Mouse (Mus musculus): ENCODE measurements around the gene Il20ra. TPM values are rescaled to one million over a fixed set of nuclear protein-coding genes. Genes with fewer than 3 reads are reported as not detected.
A peak's percentile ranks its signal among the peaks of the same experiment; 100 is the strongest.

Il20ra gene
- polyA plus RNA-seq, 1 experiment, result not detected

- H3K36me3 ChIP-seq (ENCODE audit: control insufficient read depth, insufficient read depth), result no peaks in the 10 kb centered on the region
- no peak overlapping the region for H3ac ChIP-seq (ENCODE audit: control insufficient read depth, insufficient read length, low read depth)
- no peaks in the 10 kb centered on the region for H3K79me2 ChIP-seq (ENCODE audit: control insufficient read depth, insufficient read depth)
- no peak for TF ChIP-seq MYOD1 (IDR thresholded peaks at IDR 0.05; ENCODE audit: control insufficient read depth, insufficient read length, low read depth)
- TF ChIP-seq CTCF (IDR thresholded peaks at IDR 0.05; ENCODE audit: control insufficient read depth, insufficient read depth, insufficient read length), result no peak
- peaks cover 11% of the 10 kb centered on the region for H3K27me3 ChIP-seq (ENCODE audit: control insufficient read depth, insufficient read depth, insufficient read length)
- H3K79me3 ChIP-seq (ENCODE audit: low read depth), result no peaks in the 10 kb centered on the region
- H3K4me3 ChIP-seq (ENCODE audit: insufficient read depth, poor library complexity, severe bottlenecking), result no peak overlapping the region
Observed at GRCm38 (mm10) chr10:19691771-19692170, 20.6 kb upstream of the Il20ra start.

GRCm38 (mm10) chr10:19692332-19692731 lies 20.0 kb upstream of the Il20ra start:
- Histone ChIP-seq H3K4me3 (ENCODE audit: insufficient read depth, poor library complexity, severe bottlenecking) (no peak overlapping the region), H3K79me2 (ENCODE audit: control insufficient read depth, insufficient read depth) (no peaks in the 10 kb centered on the region), H3ac (ENCODE audit: control insufficient read depth, insufficient read length, low read depth) (no peak overlapping the region), H3K27me3 (ENCODE audit: control insufficient read depth, insufficient read depth, insufficient read length) (peaks cover 11% of the 10 kb centered on the region), H3K79me3 (ENCODE audit: low read depth) (no peaks in the 10 kb centered on the region), H3K36me3 (ENCODE audit: control insufficient read depth, insufficient read depth) (no peaks in the 10 kb centered on the region)
- TF ChIP-seq FOSL1 (IDR thresholded peaks at IDR 0.05; ENCODE audit: insufficient read depth, low read length, poor library complexity, severe bottlenecking) (no peak), MYOD1 (IDR thresholded peaks at IDR 0.05; ENCODE audit: control insufficient read depth, insufficient read length, low read depth) (no peak), MAX (IDR thresholded peaks at IDR 0.05) (no peak), USF1 (IDR thresholded peaks at IDR 0.05; ENCODE audit: low read depth) (no peak), CEBPB (IDR thresholded peaks at IDR 0.05; ENCODE audit: low read depth) (no peak), MYOG (IDR thresholded peaks at IDR 0.05; ENCODE audit: control insufficient read depth, extremely low read depth, insufficient read length) (no peak), CTCF (IDR thresholded peaks at IDR 0.05; ENCODE audit: control insufficient read depth, insufficient read depth, insufficient read length) (no peak)

- H3K4me3 ChIP-seq (ENCODE audit: insufficient read depth, poor library complexity, severe bottlenecking), result no peak overlapping the region
- no peaks in the 10 kb centered on the region for H3K79me3 ChIP-seq (ENCODE audit: low read depth)
- H3K36me3 ChIP-seq (ENCODE audit: control insufficient read depth, insufficient read depth), result no peaks in the 10 kb centered on the region
- H3ac ChIP-seq (ENCODE audit: control insufficient read depth, insufficient read length, low read depth), result no peak overlapping the region
- no peaks in the 10 kb centered on the region for H3K79me2 ChIP-seq (ENCODE audit: control insufficient read depth, insufficient read depth)
- H3K27me3 ChIP-seq (ENCODE audit: control insufficient read depth, insufficient read depth, insufficient read length), result peaks cover 11% of the 10 kb centered on the region
- TF ChIP-seq CTCF (IDR thresholded peaks at IDR 0.05; ENCODE audit: control insufficient read depth, insufficient read depth, insufficient read length) (peak; percentile 20), CEBPB (IDR thresholded peaks at IDR 0.05; ENCODE audit: low read depth) (no peak), MYOG (IDR thresholded peaks at IDR 0.05; ENCODE audit: control insufficient read depth, extremely low read depth, insufficient read length) (no peak)
Observed at GRCm38 (mm10) chr10:19692988-19693387, 19.4 kb upstream of the Il20ra start.

GRCm38 (mm10) chr10:19693629-19694028 lies 18.7 kb upstream of the Il20ra start:
- no peaks in the 10 kb centered on the region for H3K79me2 ChIP-seq (ENCODE audit: control insufficient read depth, insufficient read depth)
- no peak overlapping the region for H3ac ChIP-seq (ENCODE audit: control insufficient read depth, insufficient read length, low read depth)
- H3K36me3 ChIP-seq (ENCODE audit: control insufficient read depth, insufficient read depth), result no peaks in the 10 kb centered on the region
- no peak overlapping the region for H3K4me3 ChIP-seq (ENCODE audit: insufficient read depth, poor library complexity, severe bottlenecking)
- TF ChIP-seq MYOD1 (IDR thresholded peaks at IDR 0.05; ENCODE audit: control insufficient read depth, insufficient read length, low read depth), result no peak
- TF ChIP-seq CTCF (IDR thresholded peaks at IDR 0.05; ENCODE audit: control insufficient read depth, insufficient read depth, insufficient read length), result no peak
- no peak for TF ChIP-seq MAX (IDR thresholded peaks at IDR 0.05)
- TF ChIP-seq USF1 (IDR thresholded peaks at IDR 0.05; ENCODE audit: low read depth), result no peak
- TF ChIP-seq FOSL1 (IDR thresholded peaks at IDR 0.05; ENCODE audit: insufficient read depth, low read length, poor library complexity, severe bottlenecking), result no peak
- TF ChIP-seq MYOG (IDR thresholded peaks at IDR 0.05; ENCODE audit: control insufficient read depth, extremely low read depth, insufficient read length), result no peak
- TF ChIP-seq CEBPB (IDR thresholded peaks at IDR 0.05; ENCODE audit: low read depth), result no peak
- peaks cover 11% of the 10 kb centered on the region for H3K27me3 ChIP-seq (ENCODE audit: control insufficient read depth, insufficient read depth, insufficient read length)
- H3K79me3 ChIP-seq (ENCODE audit: low read depth), result no peaks in the 10 kb centered on the region

GRCm38 (mm10) chr10:19699331-19699730 lies 13.0 kb upstream of the Il20ra start:
- Histone ChIP-seq H3ac (ENCODE audit: control insufficient read depth, insufficient read length, low read depth) (no peak overlapping the region), H3K27me3 (ENCODE audit: control insufficient read depth, insufficient read depth, insufficient read length) (peaks cover 11% of the 10 kb centered on the region), H3K79me2 (ENCODE audit: control insufficient read depth, insufficient read depth) (no peaks in the 10 kb centered on the region), H3K4me3 (ENCODE audit: insufficient read depth, poor library complexity, severe bottlenecking) (no peak overlapping the region), H3K36me3 (ENCODE audit: control insufficient read depth, insufficient read depth) (no peaks in the 10 kb centered on the region), H3K79me3 (ENCODE audit: low read depth) (no peaks in the 10 kb centered on the region)
- TF ChIP-seq FOSL1 (IDR thresholded peaks at IDR 0.05; ENCODE audit: insufficient read depth, low read length, poor library complexity, severe bottlenecking), result no peak
- no peak for TF ChIP-seq USF1 (IDR thresholded peaks at IDR 0.05; ENCODE audit: low read depth)
- no peak for TF ChIP-seq MAX (IDR thresholded peaks at IDR 0.05)
- TF ChIP-seq MYOD1 (IDR thresholded peaks at IDR 0.05; ENCODE audit: control insufficient read depth, insufficient read length, low read depth), result no peak
- TF ChIP-seq CEBPB (IDR thresholded peaks at IDR 0.05; ENCODE audit: low read depth), result no peak
- no peak for TF ChIP-seq CTCF (IDR thresholded peaks at IDR 0.05; ENCODE audit: control insufficient read depth, insufficient read depth, insufficient read length)
- no peak for TF ChIP-seq MYOG (IDR thresholded peaks at IDR 0.05; ENCODE audit: control insufficient read depth, extremely low read depth, insufficient read length)

GRCm38 (mm10) chr10:19704445-19704844 lies 7.9 kb upstream of the Il20ra start:
- H3K4me3 ChIP-seq (ENCODE audit: insufficient read depth, poor library complexity, severe bottlenecking), result no peak overlapping the region
- H3K79me3 ChIP-seq (ENCODE audit: low read depth), result no peaks in the 10 kb centered on the region
- no peak for TF ChIP-seq USF1 (IDR thresholded peaks at IDR 0.05; ENCODE audit: low read depth)
- TF ChIP-seq MYOG (IDR thresholded peaks at IDR 0.05; ENCODE audit: control insufficient read depth, extremely low read depth, insufficient read length), result no peak
- TF ChIP-seq CTCF (IDR thresholded peaks at IDR 0.05; ENCODE audit: control insufficient read depth, insufficient read depth, insufficient read length), result no peak
- no peak for TF ChIP-seq FOSL1 (IDR thresholded peaks at IDR 0.05; ENCODE audit: insufficient read depth, low read length, poor library complexity, severe bottlenecking)
- no peak for TF ChIP-seq MAX (IDR thresholded peaks at IDR 0.05)
- no peak for TF ChIP-seq CEBPB (IDR thresholded peaks at IDR 0.05; ENCODE audit: low read depth)
- TF ChIP-seq MYOD1 (IDR thresholded peaks at IDR 0.05; ENCODE audit: control insufficient read depth, insufficient read length, low read depth), result no peak
- H3K36me3 ChIP-seq (ENCODE audit: control insufficient read depth, insufficient read depth), result no peaks in the 10 kb centered on the region
- H3K79me2 ChIP-seq (ENCODE audit: control insufficient read depth, insufficient read depth), result no peaks in the 10 kb centered on the region
- H3ac ChIP-seq (ENCODE audit: control insufficient read depth, insufficient read length, low read depth), result no peak overlapping the region
- no peaks in the 10 kb centered on the region for H3K27me3 ChIP-seq (ENCODE audit: control insufficient read depth, insufficient read depth, insufficient read length)

Data from C2C12 (cell line).